Mouse (Mus musculus) liver, embryonic 16.5 days (tissue): ENCODE data around the gene Ythdf2. TPM values are rescaled to one million over a fixed set of nuclear protein-coding genes. Genes with fewer than 3 reads are reported as not detected.

Experiments used
- ATAC-seq: fragments of 200-750 bp; cut with Nextera tagmentation; 2 replicates; pipeline ENCODE4 v1.8.0; 2017; ENCODE audit warnings: low read depth, mild to moderate bottlenecking, moderate number of reproducible peaks, moderate library complexity
- H3K27ac ChIP-seq: fragments of 300-500 bp; sonication (generic); 2 replicates; pipeline ENCODE4 v1.5.1; 2014; ENCODE audit warnings: mild to moderate bottlenecking, low read length
- H3K27me3 ChIP-seq: fragments of 300-500 bp; sonication (generic); 2 replicates; pipeline ENCODE4 v1.6.1; 2014; ENCODE audit warnings: low read depth, low read length, mixed read lengths; ENCODE audit not compliant: control insufficient read depth, insufficient read depth
- H3K36me3 ChIP-seq: fragments of 300-500 bp; sonication (generic); 2 replicates; pipeline ENCODE4 v1.6.1; 2014; ENCODE audit warnings: mild to moderate bottlenecking; ENCODE audit not compliant: control insufficient read depth, insufficient read depth
- H3K4me1 ChIP-seq: fragments of 300-500 bp; sonication (generic); 2 replicates; pipeline ENCODE4 v1.6.1; 2014; ENCODE audit warnings: low read depth, low read length, mixed read lengths; ENCODE audit not compliant: control insufficient read depth
- H3K4me2 ChIP-seq: fragments of 300-500 bp; sonication (generic); 2 replicates; pipeline ENCODE4 v1.6.1; 2014; ENCODE audit warnings: low read depth, low read length, mixed read lengths
- H3K4me3 ChIP-seq: fragments of 300-500 bp; sonication (generic); 2 replicates; pipeline ENCODE4 v1.5.1; 2014; ENCODE audit warnings: low read depth, mild to moderate bottlenecking, low read length
- H3K9ac ChIP-seq: fragments of 300-500 bp; sonication (generic); 2 replicates; pipeline ENCODE4 v1.6.1; 2014; ENCODE audit warnings: low read depth, low read length
- H3K9me3 ChIP-seq: fragments of 300-500 bp; sonication (generic); replicated peaks from 2 replicates; pipeline ENCODE4 v1.6.1; 2016; ENCODE audit warnings: low read length; ENCODE audit not compliant: control insufficient read depth
- WGBS: fragments of 180-500 bp; shearing (Covaris S2); extraction: QIAGEN DNeasy Blood & Tissue Kit; methylation state at CpG from one replicate; pipeline ENCODE4 v1.1.7; 2014; ENCODE audit not compliant: insufficient replicate concordance; 5-methylcytosine and 5-hydroxymethylcytosine counted together
- polyA plus RNA-seq: library from polyadenylated mRNA; unstranded; fragments of >200 nt; fragmentation: Nextera tagmentation; extraction: Ambion mirVana; gene quantifications from 2 replicates; pipeline ENCODE4 v1.2.1, GENCODE M21; 2015

The Ythdf2 gene
- polyA plus RNA-seq, 1 experiment from 2014 or later = 24.9 TPM

GRCm38 (mm10) chr4:132194975-132195374 is 17.1 kb downstream of the Ythdf2 start:
- H3K4me3 ChIP-seq = no peak overlapping the region
- H3K27ac ChIP-seq = peak overlapping the region; percentile 25; the same call in 1 of the 2 replicates
- no peaks in the 10 kb centered on the region for H3K9me3 ChIP-seq
- WGBS = 69% methylated on average over 3 of the region's 3 CpGs
- peaks cover 21% of the 10 kb centered on the region for H3K4me1 ChIP-seq
- peak; percentile 32; the same call in 1 of the 2 replicates for ATAC-seq
- H3K9ac ChIP-seq = no peak overlapping the region
- H3K27me3 ChIP-seq = no peaks in the 10 kb centered on the region
- H3K4me2 ChIP-seq = 0 out of 2 replicates have a peak overlapping the region, but pooled peaks have one; percentile 4
- peaks cover 5% of the 10 kb centered on the region; the same call in 1 of the 2 replicates for H3K36me3 ChIP-seq

GRCm38 (mm10) chr4:132194373-132194772 is 17.7 kb downstream of the Ythdf2 start:
- Histone ChIP-seq H3K4me3 (no peak overlapping the region), H3K4me1 (peaks cover 18% of the 10 kb centered on the region), H3K36me3 (peaks cover 5% of the 10 kb centered on the region; the same call in 1 of the 2 replicates), H3K9ac (no peak overlapping the region), H3K27ac (peak overlapping the region; percentile 25; the same call in 1 of the 2 replicates), H3K27me3 (no peaks in the 10 kb centered on the region), H3K9me3 (no peaks in the 10 kb centered on the region), H3K4me2 (no peak overlapping the region)
- ATAC-seq = no peak
- 74% methylated on average over 6 of the region's 6 CpGs for WGBS

GRCm38 (mm10) chr4:132187826-132188401 is 24.2 kb downstream of the Ythdf2 start:
- peaks cover 21% of the 10 kb centered on the region for H3K36me3 ChIP-seq
- H3K27ac ChIP-seq = no peak overlapping the region
- H3K4me2 ChIP-seq = no peak overlapping the region
- no peak overlapping the region for H3K4me3 ChIP-seq
- H3K9ac ChIP-seq = no peak overlapping the region
- H3K27me3 ChIP-seq = no peaks in the 10 kb centered on the region
- H3K4me1 ChIP-seq = no peaks in the 10 kb centered on the region
- no peak for ATAC-seq
- 82% methylated on average over 2 of the region's 2 CpGs for WGBS
- H3K9me3 ChIP-seq = no peaks in the 10 kb centered on the region

- Histone ChIP-seq H3K27me3 (no peaks in the 10 kb centered on the region), H3K36me3 (peaks cover 16% of the 10 kb centered on the region), H3K9ac (no peak overlapping the region), H3K27ac (no peak overlapping the region), H3K9me3 (no peaks in the 10 kb centered on the region), H3K4me3 (no peak overlapping the region), H3K4me2 (no peak overlapping the region), H3K4me1 (no peaks in the 10 kb centered on the region)
- no peak for ATAC-seq
- WGBS = 88% methylated on average over 3 of the region's 3 CpGs
These were observed 28.9 kb downstream of the Ythdf2 start for GRCm38 (mm10) chr4:132183162-132183561.

- Histone ChIP-seq H3K9ac (no peak overlapping the region), H3K27ac (no peak overlapping the region), H3K27me3 (no peaks in the 10 kb centered on the region), H3K4me1 (no peaks in the 10 kb centered on the region), H3K36me3 (peaks cover 16% of the 10 kb centered on the region), H3K9me3 (no peaks in the 10 kb centered on the region), H3K4me2 (no peak overlapping the region), H3K4me3 (no peak overlapping the region)
- ATAC-seq = no peak
- WGBS = 69% methylated on average over 22 of the region's 22 CpGs
These were observed 30.1 kb downstream of the Ythdf2 start for GRCm38 (mm10) chr4:132181721-132182658.

GRCm38 (mm10) chr4:132180710-132181109 is 31.4 kb downstream of the Ythdf2 start:
- 79% methylated on average over 9 of the region's 9 CpGs for WGBS
- Histone ChIP-seq H3K27ac (no peak overlapping the region), H3K9me3 (no peaks in the 10 kb centered on the region), H3K27me3 (no peaks in the 10 kb centered on the region), H3K9ac (no peak overlapping the region), H3K36me3 (peaks cover 14% of the 10 kb centered on the region), H3K4me1 (no peaks in the 10 kb centered on the region), H3K4me3 (no peak overlapping the region), H3K4me2 (no peak overlapping the region)
- no peak for ATAC-seq

- H3K27me3 ChIP-seq = no peaks in the 10 kb centered on the region
- no peak for ATAC-seq
- no peak overlapping the region for H3K4me3 ChIP-seq
- H3K9me3 ChIP-seq = no peaks in the 10 kb centered on the region
- no peak overlapping the region for H3K9ac ChIP-seq
- H3K4me2 ChIP-seq = no peak overlapping the region
- no peak overlapping the region for H3K27ac ChIP-seq
- H3K4me1 ChIP-seq = no peaks in the 10 kb centered on the region
- WGBS = 2% methylated on average over 10 of the region's 10 CpGs
- no peaks in the 10 kb centered on the region for H3K36me3 ChIP-seq
These were observed 33.5 kb downstream of the Ythdf2 start for GRCm38 (mm10) chr4:132178630-132179059.

- 47% methylated on average over 10 of the region's 10 CpGs for WGBS
These were observed 35.6 kb downstream of the Ythdf2 start for GRCm38 (mm10) chr4:132176474-132176873.

GRCm38 (mm10) chr4:132170891-132171290 is 41.2 kb downstream of the Ythdf2 start:
- H3K4me1 ChIP-seq = no peaks in the 10 kb centered on the region
- H3K27me3 ChIP-seq = no peaks in the 10 kb centered on the region
- H3K36me3 ChIP-seq = no peaks in the 10 kb centered on the region
- no peaks in the 10 kb centered on the region for H3K9me3 ChIP-seq
- ATAC-seq = no peak
- H3K4me2 ChIP-seq = no peak overlapping the region
- no peak overlapping the region for H3K4me3 ChIP-seq
- no peak overlapping the region for H3K27ac ChIP-seq
- 45% methylated on average over 7 of the region's 7 CpGs for WGBS
- H3K9ac ChIP-seq = no peak overlapping the region

More at GRCm38 (mm10) chr4:132176474-132176873, 35.6 kb downstream of the Ythdf2 start:
- Histone ChIP-seq H3K27ac (no peak overlapping the region), H3K9me3 (no peaks in the 10 kb centered on the region), H3K9ac (no peak overlapping the region), H3K27me3 (no peaks in the 10 kb centered on the region), H3K4me2 (no peak overlapping the region), H3K4me3 (no peak overlapping the region), H3K4me1 (no peaks in the 10 kb centered on the region), H3K36me3 (no peaks in the 10 kb centered on the region)
- no peak for ATAC-seq
